Mouse (Mus musculus) liver, adult 2 months (tissue): Measurements from ENCODE around the gene Zc3h13. TPM values are rescaled to one million over a fixed set of nuclear protein-coding genes. Genes with fewer than 3 reads are reported as not detected.

Experiments
- DNase-seq: peaks from one replicate; pipeline ENCODE4 v3.0.0-alpha.2; 2011; ENCODE audit warnings: low read depth, low spot score; ENCODE audit errors: extremely low read depth
- H3K27ac ChIP-seq: fragments of 200-500 bp; replicated peaks from 2 replicates; pipeline ENCODE4 v1.5.1; 2012; ENCODE audit warnings: low read depth, mild to moderate bottlenecking, control low read depth, inconsistent platforms, low read length; ENCODE audit not compliant: insufficient read depth
- H3K27me3 ChIP-seq: fragments of 200-500 bp; 2 replicates; pipeline ENCODE4 v1.6.1; 2012; ENCODE audit warnings: mild to moderate bottlenecking, moderate library complexity, low read length, inconsistent platforms; ENCODE audit not compliant: control insufficient read depth, insufficient read depth
- H3K36me3 ChIP-seq: fragments of 200-500 bp; 2 replicates; pipeline ENCODE4 v1.6.1; 2012; ENCODE audit warnings: low read length, inconsistent platforms; ENCODE audit not compliant: control insufficient read depth, insufficient read depth
- H3K4me1 ChIP-seq: fragments of 200-500 bp; 2 replicates; pipeline ENCODE4 v1.6.1; 2011; ENCODE audit warnings: low read length; ENCODE audit not compliant: control insufficient read depth, insufficient read depth
- H3K4me3 ChIP-seq: fragments of 200-500 bp; 2 replicates; pipeline ENCODE4 v1.5.1; 2011; ENCODE audit warnings: low read depth, mild to moderate bottlenecking, control low read depth, low read length, moderate library complexity; ENCODE audit not compliant: insufficient read depth
- H3K79me2 ChIP-seq: fragments of 200-500 bp; 2 replicates; pipeline ENCODE4 v1.6.1; 2012; ENCODE audit warnings: inconsistent platforms, mild to moderate bottlenecking, low read length, moderate library complexity; ENCODE audit not compliant: control insufficient read depth, insufficient read depth
- H3K9ac ChIP-seq: fragments of 200-500 bp; 2 replicates; pipeline ENCODE4 v1.6.1; 2012; ENCODE audit warnings: low read depth, mild to moderate bottlenecking, control low read depth, inconsistent platforms, low read length
- CTCF ChIP-seq: fragments of 200-500 bp; IDR thresholded peaks from 2 replicates; pipeline ENCODE4 v1.5.1; 2011; ENCODE audit warnings: low read depth, low read length, control low read depth
- POLR2A ChIP-seq: fragments of 200-500 bp; IDR thresholded peaks from 2 replicates; pipeline ENCODE4 v1.6.1; 2011; ENCODE audit warnings: low read length, control low read depth; ENCODE audit not compliant: insufficient read depth; ENCODE audit errors: extremely low read depth
- WGBS: fragments of 180-500 bp; shearing (Covaris S2); methylation state at CpG from one replicate; pipeline ENCODE4 v1.1.7; 2018; 5-methylcytosine and 5-hydroxymethylcytosine counted together
- polyA plus RNA-seq: library from polyadenylated mRNA; depleted of rRNA; stranded (reverse); fragments of >200 nt; gene quantifications from 2 replicates; pipeline ENCODE4 v1.2.3, GENCODE M21; 2012; rRNA removed
- total RNA-seq: library from RNA; depleted of rRNA; stranded (reverse); fragments of >200 nt; gene quantifications from 2 replicates; pipeline ENCODE4 v1.2.3, GENCODE M21; 2014; rRNA removed

Gene Zc3h13
- total RNA-seq, result 9.0 and 13.5 TPM in 2 replicates
- 3.3 and 6.1 TPM in 2 replicates for polyA plus RNA-seq

DNA sequence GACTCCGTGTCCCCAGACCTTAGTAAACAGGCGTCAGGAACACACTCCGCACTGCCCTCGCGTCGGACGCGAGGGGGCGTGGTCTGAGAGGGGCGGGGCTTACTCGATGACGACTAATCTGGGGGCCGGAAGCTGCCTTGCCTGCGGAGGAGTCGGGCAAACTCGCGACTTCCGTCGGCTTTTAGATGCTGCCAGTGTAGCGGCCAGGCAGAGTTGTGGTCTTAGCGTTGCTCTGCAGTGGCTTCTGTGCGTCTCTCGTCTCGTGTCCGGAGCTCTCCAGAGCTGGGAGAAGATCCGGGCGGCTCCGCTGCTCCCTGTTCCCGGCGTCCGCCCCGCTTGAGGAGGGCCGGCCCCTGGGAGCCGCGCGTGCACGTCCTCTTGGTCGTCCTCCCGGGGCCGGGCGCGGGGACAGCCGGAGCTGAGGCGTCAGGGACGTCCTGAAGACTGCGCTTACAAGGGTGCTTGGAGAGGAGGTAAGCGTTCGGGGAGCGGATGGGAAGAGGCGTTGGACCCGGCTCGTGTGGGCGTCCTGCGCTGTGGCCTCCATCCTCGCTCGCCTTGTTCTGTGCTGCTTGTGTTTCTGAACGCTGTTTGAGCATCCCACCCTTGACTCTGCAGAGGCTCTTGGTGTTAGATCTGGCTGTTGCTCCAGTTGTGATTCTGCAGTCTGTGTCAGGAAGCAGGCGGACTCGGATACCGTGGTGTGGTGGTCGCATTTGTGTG, at the start of gene Zc3h13:
Zc3h13 (plus strand) TSS at position 181 of the 723 bp plus-strand sequence.
- no peak for TF ChIP-seq CTCF
- peak; percentile 73 for TF ChIP-seq POLR2A

DNA sequence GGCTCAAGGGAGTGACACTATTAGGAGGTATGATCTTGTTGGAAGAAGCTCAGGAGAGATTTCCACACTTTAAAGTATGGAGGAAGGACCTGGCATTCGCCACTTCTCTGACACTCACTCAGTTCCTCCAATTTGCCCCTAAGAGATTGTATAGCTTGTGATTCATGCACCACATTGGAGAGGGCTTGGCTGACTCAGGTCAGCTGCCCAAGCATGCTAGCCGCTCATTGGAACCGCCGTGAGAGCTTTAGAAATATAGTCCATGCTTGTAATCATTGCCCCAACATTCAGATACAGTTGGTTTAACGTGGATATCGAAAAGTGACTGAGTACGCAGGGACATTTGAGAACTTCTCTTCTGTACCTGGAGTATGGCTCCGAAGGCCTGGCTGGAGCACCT, 48.6 kb upstream of the Zc3h13 start:
- WGBS, result 94% methylated on average over 8 of the region's 8 CpGs
- Histone ChIP-seq H3K4me3 (no peak overlapping the region), H3K36me3 (no peaks in the 10 kb centered on the region), H3K27me3 (no peaks in the 10 kb centered on the region), H3K9ac (no peak overlapping the region), H3K27ac (no peak overlapping the region), H3K79me2 (no peaks in the 10 kb centered on the region), H3K4me1 (peaks cover 13% of the 10 kb centered on the region)
- no peak for DNase-seq
- no peak for TF ChIP-seq POLR2A
- TF ChIP-seq CTCF, result no peak

More for the DNA sequence above, at the start of gene Zc3h13:
- Histone ChIP-seq H3K36me3 (peaks cover 11% of the 10 kb centered on the region), H3K27me3 (no peaks in the 10 kb centered on the region), H3K27ac (peak within 1 kb of the TSS; percentile 68), H3K79me2 (peaks cover 5% of the 10 kb centered on the region; the same call in 1 of the 2 replicates), H3K9ac (peak within 1 kb of the TSS; percentile 86), H3K4me1 (peaks cover 2% of the 10 kb centered on the region; the same call in 1 of the 2 replicates), H3K4me3 (peak within 1 kb of the TSS; percentile 94)
- DNase-seq, result peak; percentile 79
- WGBS, result under 1% methylated on average over 61 of the region's 61 CpGs

DNA sequence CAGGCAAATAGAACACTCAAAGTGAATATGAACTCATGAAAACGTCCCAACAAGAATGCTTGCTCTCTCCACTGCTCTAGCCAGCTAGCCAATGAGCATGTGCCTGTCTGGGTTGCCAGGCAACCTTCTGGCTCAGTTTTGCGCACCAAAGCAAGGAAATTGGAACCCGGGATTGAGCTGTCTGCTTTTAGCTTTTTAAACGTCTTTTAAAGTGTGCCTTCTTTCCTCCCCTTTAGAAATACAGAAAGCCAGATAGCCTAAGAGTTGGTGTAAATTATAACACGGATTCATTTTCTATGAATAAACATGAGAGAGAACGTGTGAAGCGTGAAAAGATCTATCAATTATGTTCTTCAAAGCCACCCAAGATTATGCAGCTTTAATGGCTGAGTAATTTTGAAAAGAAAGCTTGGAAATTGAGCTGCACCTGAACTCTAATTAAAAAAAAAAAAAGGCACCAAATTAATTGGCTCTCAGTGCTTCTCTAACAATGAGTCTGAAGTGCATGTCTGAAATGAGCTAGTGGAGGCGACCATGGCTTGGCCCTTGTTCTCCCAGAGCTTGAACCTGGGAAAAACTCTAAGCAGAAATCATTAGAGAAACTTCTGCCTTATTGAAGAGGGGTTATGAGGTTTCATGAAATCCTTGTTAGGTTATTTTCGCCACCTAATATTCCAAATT, 48.1 kb upstream of the Zc3h13 start:
- Histone ChIP-seq H3K27me3 (no peaks in the 10 kb centered on the region), H3K36me3 (no peaks in the 10 kb centered on the region), H3K79me2 (no peaks in the 10 kb centered on the region), H3K4me1 (peaks cover 13% of the 10 kb centered on the region), H3K27ac (no peak overlapping the region), H3K4me3 (no peak overlapping the region), H3K9ac (no peak overlapping the region)
- TF ChIP-seq POLR2A, result no peak
- no peak for TF ChIP-seq CTCF
- no peak for DNase-seq
- 83% methylated on average over 9 of the region's 9 CpGs for whole genome bisulfite sequencing

DNA sequence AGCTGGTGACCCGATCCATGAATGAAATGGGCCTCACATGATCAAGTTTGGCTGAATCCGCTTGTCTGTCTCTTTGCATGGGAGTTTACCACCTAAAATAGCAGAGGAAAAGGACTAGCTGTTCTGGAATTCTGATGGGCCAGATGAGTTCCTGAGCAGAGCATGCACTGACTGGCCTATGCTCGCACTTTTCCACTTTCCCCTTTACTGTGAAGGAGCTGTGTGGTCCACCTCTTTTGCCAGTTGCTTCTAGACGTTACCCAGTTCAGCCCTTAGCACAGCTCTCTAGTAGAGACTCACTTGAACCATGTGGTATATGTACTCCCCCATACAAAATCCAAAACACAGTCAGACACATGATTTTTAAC, 47.6 kb upstream of the Zc3h13 start:
- no peak overlapping the region for H3K9ac ChIP-seq
- H3K4me1 ChIP-seq, result peaks cover 13% of the 10 kb centered on the region
- no peak overlapping the region for H3K27ac ChIP-seq
- H3K27me3 ChIP-seq, result no peaks in the 10 kb centered on the region
- 88% methylated on average over 4 of the region's 4 CpGs for WGBS
- no peaks in the 10 kb centered on the region for H3K79me2 ChIP-seq
- no peak for TF ChIP-seq POLR2A
- no peak for TF ChIP-seq CTCF
- no peak overlapping the region for H3K4me3 ChIP-seq
- H3K36me3 ChIP-seq, result no peaks in the 10 kb centered on the region
- no peak for DNase-seq

DNA sequence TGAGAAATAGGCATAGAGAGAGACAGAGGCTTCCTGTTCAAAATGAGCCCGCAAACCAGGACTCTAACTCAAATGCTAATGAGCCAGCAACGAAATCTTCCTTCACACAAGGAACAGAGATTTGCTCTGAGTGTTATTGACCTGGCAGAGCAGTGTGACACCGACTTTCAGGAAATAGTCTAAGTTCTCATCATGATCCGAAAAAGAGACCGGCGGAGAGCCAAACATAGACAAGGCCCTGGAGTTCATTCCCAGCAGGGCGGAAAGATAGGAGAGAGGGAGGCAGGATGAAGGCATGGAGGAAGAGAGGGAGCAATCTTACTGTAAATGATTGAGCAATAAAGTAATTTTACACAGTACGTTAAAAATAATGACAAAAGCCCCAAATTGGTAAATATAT, 47.1 kb upstream of the Zc3h13 start:
- no peaks in the 10 kb centered on the region for H3K36me3 ChIP-seq
- H3K9ac ChIP-seq, result no peak overlapping the region
- H3K27me3 ChIP-seq, result no peaks in the 10 kb centered on the region
- peak; percentile 62 for DNase-seq
- H3K4me1 ChIP-seq, result peaks cover 14% of the 10 kb centered on the region
- TF ChIP-seq CTCF (no peak), POLR2A (no peak)
- H3K79me2 ChIP-seq, result no peaks in the 10 kb centered on the region
- H3K27ac ChIP-seq, result no peak overlapping the region
- H3K4me3 ChIP-seq, result no peak overlapping the region
- WGBS, result 46% methylated on average over 8 of the region's 8 CpGs
